Mouse (Mus musculus) embryonic facial prominence, embryonic 13.5 days (tissue): Measurements from ENCODE around the gene Zfp609. TPM values are rescaled to one million over a fixed set of nuclear protein-coding genes. Genes with fewer than 3 reads are reported as not detected.

Experiments used
- ATAC-seq: fragments of 200-750 bp; cut with Nextera tagmentation; 2 replicates; pipeline ENCODE4 v1.8.0; 2017; ENCODE audit warnings: low read depth; ENCODE audit not compliant: insufficient number of reproducible peaks, insufficient read depth, low FRiP score, low TSS enrichment
- H3K27ac ChIP-seq: fragments of 300-500 bp; sonication (generic); 2 replicates; pipeline ENCODE4 v1.5.1; 2015; ENCODE audit warnings: moderate library complexity, mild to moderate bottlenecking, inconsistent platforms
- H3K27me3 ChIP-seq: fragments of 300-500 bp; sonication (generic); 2 replicates; pipeline ENCODE4 v1.6.1; 2015; ENCODE audit warnings: mild to moderate bottlenecking, inconsistent platforms
- H3K36me3 ChIP-seq: fragments of 300-500 bp; sonication (generic); 2 replicates; pipeline ENCODE4 v1.6.1; 2015; ENCODE audit warnings: mild to moderate bottlenecking, inconsistent platforms
- H3K4me1 ChIP-seq: fragments of 300-500 bp; sonication (generic); 2 replicates; pipeline ENCODE4 v1.6.1; 2015; ENCODE audit warnings: inconsistent platforms
- H3K4me2 ChIP-seq: fragments of 300-500 bp; sonication (generic); 2 replicates; pipeline ENCODE4 v1.6.1; 2015; ENCODE audit warnings: moderate library complexity, mild to moderate bottlenecking, inconsistent platforms
- H3K4me3 ChIP-seq: fragments of 300-500 bp; sonication (generic); 2 replicates; pipeline ENCODE4 v1.5.1; 2015; ENCODE audit warnings: mild to moderate bottlenecking, inconsistent platforms
- H3K9ac ChIP-seq: fragments of 300-500 bp; sonication (generic); 2 replicates; pipeline ENCODE4 v1.6.1; 2015; ENCODE audit warnings: mild to moderate bottlenecking, inconsistent platforms
- H3K9me3 ChIP-seq: fragments of 300-500 bp; sonication (generic); 2 replicates; pipeline ENCODE4 v1.6.1; 2016; ENCODE audit warnings: inconsistent platforms
- WGBS: fragments of 180-500 bp; shearing (Covaris S2); methylation state at CpG from one replicate; pipeline ENCODE4 v1.1.7; 2015; ENCODE audit warnings: mixed read lengths; 5-methylcytosine and 5-hydroxymethylcytosine counted together
- polyA plus RNA-seq: library from polyadenylated mRNA; unstranded; fragments of >200 nt; fragmentation: Nextera tagmentation; extraction: Ambion mirVana; gene quantifications from 2 replicates; pipeline ENCODE4 v1.2.1, GENCODE M21; 2015

Zfp609 gene
- polyA plus RNA-seq, 1 experiment from 2014 or later = 7.2 TPM

- no peak overlapping the region for H3K4me3 ChIP-seq
- no peak for ATAC-seq
Measured at GRCm38 (mm10) chr9:65831164-65831563, 3.8 kb upstream of the Zfp609 start.

GRCm38 (mm10) chr9:65830255-65830654 is 2.9 kb upstream of the Zfp609 start:
- no peaks in the 10 kb centered on the region for H3K9me3 ChIP-seq
- 80% methylated on average over 4 of the region's 4 CpGs for WGBS
- peaks cover 17% of the 10 kb centered on the region for H3K4me1 ChIP-seq
- no peak overlapping the region for H3K4me3 ChIP-seq
- H3K9ac ChIP-seq = no peak overlapping the region
- H3K27ac ChIP-seq = no peak overlapping the region
- H3K27me3 ChIP-seq = no peaks in the 10 kb centered on the region
- no peak overlapping the region for H3K4me2 ChIP-seq
- no peaks in the 10 kb centered on the region for H3K36me3 ChIP-seq
- no peak for ATAC-seq

More at GRCm38 (mm10) chr9:65831164-65831563, 3.8 kb upstream of the Zfp609 start:
- 74% methylated on average over 4 of the region's 4 CpGs for WGBS
- no peaks in the 10 kb centered on the region for H3K9me3 ChIP-seq
- H3K4me1 ChIP-seq = peaks cover 9% of the 10 kb centered on the region
- no peaks in the 10 kb centered on the region for H3K36me3 ChIP-seq
- no peak overlapping the region for H3K27ac ChIP-seq
- no peaks in the 10 kb centered on the region for H3K27me3 ChIP-seq
- H3K9ac ChIP-seq = no peak overlapping the region
- H3K4me2 ChIP-seq = no peak overlapping the region

- no peak overlapping the region for H3K9ac ChIP-seq
- no peak overlapping the region for H3K27ac ChIP-seq
- no peak overlapping the region for H3K4me2 ChIP-seq
- peaks cover 24% of the 10 kb centered on the region for H3K4me1 ChIP-seq
- no peaks in the 10 kb centered on the region for H3K27me3 ChIP-seq
- no peaks in the 10 kb centered on the region for H3K9me3 ChIP-seq
- no peak overlapping the region for H3K4me3 ChIP-seq
- ATAC-seq = no peak
- H3K36me3 ChIP-seq = no peaks in the 10 kb centered on the region
- 84% methylated on average over 1 of the region's 2 CpGs for WGBS
Measured at GRCm38 (mm10) chr9:65829410-65829809, 2.0 kb upstream of the Zfp609 start.

GRCm38 (mm10) chr9:65828511-65828910 is 1.1 kb upstream of the Zfp609 start:
- Histone ChIP-seq H3K27ac (no peak overlapping the region), H3K9ac (peak overlapping the region; percentile 95; the same call in 1 of the 2 replicates)
- WGBS = 43% methylated on average over 3 of the region's 3 CpGs

GRCm38 (mm10) chr9:65828016-65828403 is 646 bp upstream of the Zfp609 start:
- no peaks in the 10 kb centered on the region for H3K27me3 ChIP-seq
- peaks cover 35% of the 10 kb centered on the region for H3K4me1 ChIP-seq
- no peaks in the 10 kb centered on the region for H3K36me3 ChIP-seq
- peak overlapping the region; percentile 99 for H3K27ac ChIP-seq
- H3K4me3 ChIP-seq = peak overlapping the region; percentile 86
- ATAC-seq = no peak
- no peaks in the 10 kb centered on the region for H3K9me3 ChIP-seq
- WGBS = under 1% methylated on average over 13 of the region's 13 CpGs
- peak overlapping the region; percentile 77 for H3K4me2 ChIP-seq
- peak overlapping the region; percentile 95 for H3K9ac ChIP-seq

More at GRCm38 (mm10) chr9:65828511-65828910, 1.1 kb upstream of the Zfp609 start:
- ATAC-seq = no peak
- H3K4me3 ChIP-seq = peak overlapping the region; percentile 86
- H3K27me3 ChIP-seq = no peaks in the 10 kb centered on the region
- peaks cover 33% of the 10 kb centered on the region for H3K4me1 ChIP-seq
- H3K9me3 ChIP-seq = no peaks in the 10 kb centered on the region
- peak overlapping the region; percentile 77 for H3K4me2 ChIP-seq
- H3K36me3 ChIP-seq = no peaks in the 10 kb centered on the region

GRCm38 (mm10) chr9:65826588-65827343 is 598 bp downstream of the Zfp609 start:
- Histone ChIP-seq H3K4me2 (peak overlapping the region; percentile 77), H3K4me1 (peaks cover 35% of the 10 kb centered on the region), H3K36me3 (no peaks in the 10 kb centered on the region), H3K27ac (peak overlapping the region; percentile 99), H3K9me3 (no peaks in the 10 kb centered on the region), H3K9ac (peak overlapping the region; percentile 95), H3K27me3 (no peaks in the 10 kb centered on the region), H3K4me3 (peak overlapping the region; percentile 86)
- under 1% methylated on average over 31 of the region's 31 CpGs for WGBS
- peak; percentile 40; the same call in 1 of the 2 replicates for ATAC-seq

- Histone ChIP-seq H3K4me2 (peak overlapping the region; percentile 77), H3K4me3 (peak overlapping the region; percentile 86), H3K27me3 (no peaks in the 10 kb centered on the region), H3K36me3 (no peaks in the 10 kb centered on the region), H3K4me1 (peaks cover 35% of the 10 kb centered on the region), H3K9me3 (no peaks in the 10 kb centered on the region), H3K27ac (peak overlapping the region; percentile 99), H3K9ac (peak overlapping the region; percentile 95)
- WGBS = under 1% methylated on average over 4 of the region's 4 CpGs
- ATAC-seq = no peak
Measured at GRCm38 (mm10) chr9:65826226-65826587, 1.2 kb downstream of the Zfp609 start.

GRCm38 (mm10) chr9:65823716-65824462 is 3.5 kb downstream of the Zfp609 start:
- no peak overlapping the region for H3K9ac ChIP-seq
- no peaks in the 10 kb centered on the region for H3K36me3 ChIP-seq
- H3K4me1 ChIP-seq = peaks cover 39% of the 10 kb centered on the region
- H3K27ac ChIP-seq = no peak overlapping the region
- WGBS = 71% methylated on average over 10 of the region's 10 CpGs
- no peaks in the 10 kb centered on the region for H3K27me3 ChIP-seq
- no peak overlapping the region for H3K4me3 ChIP-seq
- H3K4me2 ChIP-seq = 0 out of 2 replicates have a peak overlapping the region, but pooled peaks have one; percentile 1
- ATAC-seq = no peak
- H3K9me3 ChIP-seq = no peaks in the 10 kb centered on the region

GRCm38 (mm10) chr9:65822011-65822410 is 5.4 kb downstream of the Zfp609 start:
- ATAC-seq = no peak
- 85% methylated on average over 4 of the region's 4 CpGs for WGBS
- Histone ChIP-seq H3K9me3 (no peaks in the 10 kb centered on the region), H3K4me3 (no peak overlapping the region), H3K4me1 (peaks cover 37% of the 10 kb centered on the region), H3K36me3 (no peaks in the 10 kb centered on the region), H3K4me2 (no peak overlapping the region), H3K9ac (no peak overlapping the region), H3K27me3 (no peaks in the 10 kb centered on the region), H3K27ac (no peak overlapping the region)

- 66% methylated on average over 2 of the region's 2 CpGs for WGBS
- no peak for ATAC-seq
- Histone ChIP-seq H3K4me1 (peaks cover 27% of the 10 kb centered on the region), H3K9ac (no peak overlapping the region), H3K4me2 (no peak overlapping the region), H3K27me3 (no peaks in the 10 kb centered on the region), H3K9me3 (no peaks in the 10 kb centered on the region), H3K4me3 (no peak overlapping the region), H3K27ac (no peak overlapping the region), H3K36me3 (no peaks in the 10 kb centered on the region)
Measured at GRCm38 (mm10) chr9:65820301-65820700, 7.1 kb downstream of the Zfp609 start.

GRCm38 (mm10) chr9:65818402-65818801 is 9.0 kb downstream of the Zfp609 start:
- H3K4me1 ChIP-seq = peaks cover 10% of the 10 kb centered on the region
- peaks cover 3% of the 10 kb centered on the region; the same call in 1 of the 2 replicates for H3K36me3 ChIP-seq
- no peak overlapping the region for H3K27ac ChIP-seq
- no peak overlapping the region for H3K4me2 ChIP-seq
- no peaks in the 10 kb centered on the region for H3K9me3 ChIP-seq
- no peak overlapping the region for H3K9ac ChIP-seq
- no peak overlapping the region for H3K4me3 ChIP-seq
- WGBS = 80% methylated on average over 2 of the region's 2 CpGs
- ATAC-seq = no peak
- no peaks in the 10 kb centered on the region for H3K27me3 ChIP-seq
